Mouse (Mus musculus) C2C12 (cell line): ENCODE results near the gene Adad2.

Experiments used
- CEBPB ChIP-seq: IDR thresholded peaks from one replicate; pipeline ENCODE4 v1.6.1; 2011; ENCODE audit warnings: low read depth, mild to moderate bottlenecking, control low read depth, moderate library complexity
- CTCF ChIP-seq: IDR thresholded peaks from one replicate; pipeline ENCODE4 v1.5.1; 2011; ENCODE audit not compliant: control insufficient read depth, insufficient read depth, insufficient read length
- MAX ChIP-seq: IDR thresholded peaks from one replicate; pipeline ENCODE4 v1.6.1; 2011; ENCODE audit warnings: mild to moderate bottlenecking, control low read depth
- MYOD1 ChIP-seq: IDR thresholded peaks from one replicate; pipeline ENCODE4 v1.6.1; 2011; ENCODE audit warnings: low read depth; ENCODE audit not compliant: control insufficient read depth, insufficient read length
- MYOG ChIP-seq: IDR thresholded peaks from one replicate; pipeline ENCODE4 v1.6.1; 2011; ENCODE audit not compliant: control insufficient read depth, insufficient read length; ENCODE audit errors: extremely low read depth
- USF1 ChIP-seq: IDR thresholded peaks from one replicate; pipeline ENCODE4 v1.6.1; 2011; ENCODE audit warnings: low read depth, mild to moderate bottlenecking, control low read depth, moderate library complexity

DNA sequence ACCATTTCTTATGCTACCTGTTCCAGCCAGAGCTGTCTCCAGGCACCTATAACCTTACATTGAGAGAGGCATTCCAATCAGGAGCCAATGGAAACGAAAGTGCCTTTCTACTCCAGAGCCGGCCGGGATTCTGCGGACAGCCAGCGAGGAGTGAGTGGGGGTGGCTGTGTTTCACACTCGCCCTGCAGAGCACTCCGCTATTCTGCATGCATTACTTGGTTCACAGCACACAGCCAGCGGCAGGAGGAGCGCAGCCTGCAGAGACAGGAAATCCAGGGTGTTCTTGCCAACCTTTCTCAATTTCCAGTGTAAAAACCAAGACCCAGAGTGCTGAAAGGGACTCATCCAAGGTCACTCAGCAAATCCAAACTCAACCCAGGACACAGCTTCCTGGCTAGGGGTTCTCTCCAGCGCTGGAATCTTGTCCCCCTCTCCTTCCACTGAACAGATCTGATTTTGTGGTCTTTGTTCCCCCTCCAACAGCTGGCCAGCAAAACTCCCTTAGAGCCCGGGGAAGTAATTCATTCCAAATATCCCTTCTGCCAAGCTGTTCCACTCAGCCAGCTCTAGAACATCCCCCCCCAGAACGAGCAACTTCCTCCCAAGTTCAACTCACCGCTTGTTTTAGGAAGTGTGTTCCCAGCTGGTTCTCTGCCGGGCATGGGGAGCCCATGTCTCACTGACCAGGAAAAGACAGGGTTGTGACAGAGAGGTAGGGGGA lies 22.2 kb downstream of the Adad2 start:
- no peak for TF ChIP-seq MYOG
- TF ChIP-seq CTCF: no peak
- no peak for TF ChIP-seq MYOD1
- no peak for TF ChIP-seq CEBPB
- no peak for TF ChIP-seq MAX
- no peak for TF ChIP-seq USF1
